Mouse (Mus musculus): ENCODE data around the gene Gm14632.
"Not testable (repeated sequence)": the region's sequence is repeated elsewhere in the genome, so short reads cannot be mapped to it uniquely, and the experiment has no call there.

The Gm14632 gene

GRCm38 (mm10) chrX:30329472-30329871 lies at the start of gene Gm14632:
Gm14632 (plus strand) TSS chrX:30329772.
- in situ Hi-C loops (cut with MboI; ENCODE audit: unreplicated experiment in 2 of 2) = not testable (repeated sequence)
